Mouse (Mus musculus): Measurements from ENCODE around the gene Galnt7.

Gene Galnt7

GRCm38 (mm10) chr8:57541405-57541804 is 111.4 kb downstream of the Galnt7 start:
- TF ChIP-seq GATA4 (IDR thresholded peaks at IDR 0.05; ENCODE audit: insufficient replicate concordance, low read length), result no peak

- no peak for TF ChIP-seq GATA4 (IDR thresholded peaks at IDR 0.05; ENCODE audit: insufficient replicate concordance, low read length)
Observed at GRCm38 (mm10) chr8:57540951-57541350, 111.9 kb downstream of the Galnt7 start.

- TF ChIP-seq GATA4 (IDR thresholded peaks at IDR 0.05; ENCODE audit: insufficient replicate concordance, low read length), result no peak
Observed at GRCm38 (mm10) chr8:57540110-57540838, 112.6 kb downstream of the Galnt7 start.

GRCm38 (mm10) chr8:57538601-57539000 is 114.2 kb downstream of the Galnt7 start:
- TF ChIP-seq GATA4 (IDR thresholded peaks at IDR 0.05; ENCODE audit: insufficient replicate concordance, low read length), result no peak

GRCm38 (mm10) chr8:57536167-57536566 is 116.7 kb downstream of the Galnt7 start:
- no peak for TF ChIP-seq GATA4 (IDR thresholded peaks at IDR 0.05; ENCODE audit: insufficient replicate concordance, low read length)

GRCm38 (mm10) chr8:57534495-57534894 is 118.3 kb downstream of the Galnt7 start:
- no peak for TF ChIP-seq GATA4 (IDR thresholded peaks at IDR 0.05; ENCODE audit: insufficient replicate concordance, low read length)

- TF ChIP-seq GATA4 (IDR thresholded peaks at IDR 0.05; ENCODE audit: insufficient replicate concordance, low read length), result no peak
Observed at GRCm38 (mm10) chr8:57533106-57533505, 119.7 kb downstream of the Galnt7 start.

GRCm38 (mm10) chr8:57532223-57532622 is 120.6 kb downstream of the Galnt7 start:
- TF ChIP-seq GATA4 (IDR thresholded peaks at IDR 0.05; ENCODE audit: insufficient replicate concordance, low read length), result no peak

GRCm38 (mm10) chr8:57530666-57531349 is 122.0 kb downstream of the Galnt7 start:
- TF ChIP-seq GATA4 (IDR thresholded peaks at IDR 0.05; ENCODE audit: insufficient replicate concordance, low read length), result peak; percentile 5; the same call in 1 of the 2 replicates

- TF ChIP-seq GATA4 (IDR thresholded peaks at IDR 0.05; ENCODE audit: insufficient replicate concordance, low read length), result no peak
Observed at GRCm38 (mm10) chr8:57530238-57530637, 122.6 kb downstream of the Galnt7 start.

- no peak for TF ChIP-seq GATA4 (IDR thresholded peaks at IDR 0.05; ENCODE audit: insufficient replicate concordance, low read length)
Observed at GRCm38 (mm10) chr8:57528036-57528435, 124.8 kb downstream of the Galnt7 start.

GRCm38 (mm10) chr8:57520186-57520786 is 132.5 kb downstream of the Galnt7 start:
- TF ChIP-seq GATA4 (IDR thresholded peaks at IDR 0.05; ENCODE audit: insufficient replicate concordance, low read length), result no peak

GRCm38 (mm10) chr8:57517723-57518122 is 135.1 kb downstream of the Galnt7 start:
- TF ChIP-seq GATA4 (IDR thresholded peaks at IDR 0.05; ENCODE audit: insufficient replicate concordance, low read length), result no peak

GRCm38 (mm10) chr8:57512141-57513056 is 140.4 kb downstream of the Galnt7 start:
- TF ChIP-seq GATA4 (IDR thresholded peaks at IDR 0.05; ENCODE audit: insufficient replicate concordance, low read length), result no peak
